Mouse (Mus musculus) intestine, postnatal 0 days (tissue): ENCODE results near the gene Nkx2-3. TPM values are rescaled to one million over a fixed set of nuclear protein-coding genes. Genes with fewer than 3 reads are reported as not detected.
A peak's percentile ranks its signal among the peaks of the same experiment; 100 is the strongest.

Source experiments
- ATAC-seq: fragments of 200-750 bp; cut with Nextera tagmentation; 2 replicates; pipeline ENCODE4 v1.8.0; 2017; ENCODE audit warnings: mild to moderate bottlenecking, moderate TSS enrichment, moderate library complexity
- H3K27ac ChIP-seq: fragments of 300-500 bp; sonication (generic); 2 replicates; pipeline ENCODE4 v1.5.1; 2014; ENCODE audit warnings: mild to moderate bottlenecking, low read depth, low read length, moderate library complexity
- H3K27me3 ChIP-seq: fragments of 300-500 bp; sonication (generic); replicated peaks from 2 replicates; pipeline ENCODE4 v1.6.1; 2014; ENCODE audit warnings: low read length, mixed read lengths; ENCODE audit not compliant: control insufficient read depth, insufficient read depth
- H3K36me3 ChIP-seq: fragments of 300-500 bp; sonication (generic); 2 replicates; pipeline ENCODE4 v1.6.1; 2014; ENCODE audit warnings: mild to moderate bottlenecking, moderate library complexity; ENCODE audit not compliant: control insufficient read depth, insufficient read depth
- H3K4me1 ChIP-seq: fragments of 300-500 bp; sonication (generic); replicated peaks from 2 replicates; pipeline ENCODE4 v1.6.1; 2014; ENCODE audit warnings: antibody characterized with exemption, low read length, mixed read lengths; ENCODE audit not compliant: control insufficient read depth, insufficient read depth
- H3K4me2 ChIP-seq: fragments of 300-500 bp; sonication (generic); replicated peaks from 2 replicates; pipeline ENCODE4 v1.6.1; 2014; ENCODE audit warnings: low read depth, mild to moderate bottlenecking, moderate library complexity
- H3K4me3 ChIP-seq: fragments of 300-500 bp; sonication (generic); 2 replicates; pipeline ENCODE4 v1.5.1; 2014; ENCODE audit warnings: low read depth, low read length
- H3K9ac ChIP-seq: fragments of 300-500 bp; sonication (generic); 2 replicates; pipeline ENCODE4 v1.6.1; 2014; ENCODE audit warnings: mild to moderate bottlenecking, low read depth, low read length
- H3K9me3 ChIP-seq: fragments of 300-500 bp; sonication (generic); 2 replicates; pipeline ENCODE4 v1.6.1; 2016; ENCODE audit warnings: mixed run types; ENCODE audit not compliant: control insufficient read depth
- CTCF ChIP-seq: sonication (generic); IDR thresholded peaks from 2 replicates; pipeline ENCODE4 v1.5.1; 2016; ENCODE audit warnings: low read depth, mild to moderate bottlenecking, control low read depth, antibody characterized with exemption, moderate library complexity
- WGBS: fragments of 180-500 bp; shearing (Covaris S2); extraction: QIAGEN DNeasy Blood & Tissue Kit; methylation state at CpG from one replicate; pipeline ENCODE4 v1.1.7; 2014; 5-methylcytosine and 5-hydroxymethylcytosine counted together
- polyA plus RNA-seq: library from polyadenylated mRNA; unstranded; fragments of >200 nt; fragmentation: Nextera tagmentation; extraction: Ambion mirVana; gene quantifications from 2 replicates; pipeline ENCODE4 v1.2.1, GENCODE M21; 2015

The Nkx2-3 gene
- polyA plus RNA-seq, 1 experiment from 2014 or later = 54.3 TPM

DNA sequence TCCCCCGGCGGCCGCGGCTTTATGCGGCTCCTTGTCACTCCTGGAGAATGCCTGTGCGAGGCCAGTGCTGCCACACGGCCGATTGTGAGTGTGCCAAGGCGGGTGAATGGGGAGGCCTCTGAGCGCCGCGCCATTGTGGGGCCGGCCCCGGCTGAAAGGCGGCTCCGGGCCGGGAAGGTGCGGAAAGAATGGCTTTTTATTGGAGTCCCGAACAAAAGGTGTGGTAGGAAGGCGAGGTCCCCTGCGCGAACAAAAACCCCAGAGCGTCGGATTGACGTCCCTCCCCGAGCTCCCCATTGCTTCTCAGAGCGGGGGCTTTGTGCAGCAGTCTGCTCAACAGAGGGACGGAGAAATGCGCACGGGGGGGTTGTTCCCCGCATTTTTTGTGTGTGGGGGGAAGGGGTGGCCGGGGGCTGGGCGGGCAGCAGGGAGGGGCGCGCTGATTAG, 4.3 kb downstream of the Nkx2-3 start:
- H3K27me3 ChIP-seq = peaks cover 80% of the 10 kb centered on the region
- H3K4me2 ChIP-seq = peak overlapping the region; percentile 75
- H3K36me3 ChIP-seq = 0 out of 2 replicates have a peak, but pooled peaks cover 7% of the 10 kb centered on the region
- peak; percentile 6; the same call in 1 of the 2 replicates for ATAC-seq
- TF ChIP-seq CTCF = no peak
- peak overlapping the region; percentile 54 for H3K4me3 ChIP-seq
- 0 out of 2 replicates have a peak, but pooled peaks cover 3% of the 10 kb centered on the region for H3K4me1 ChIP-seq
- H3K9me3 ChIP-seq = no peaks in the 10 kb centered on the region
- H3K27ac ChIP-seq = no peak overlapping the region
- under 1% methylated on average over 31 of the region's 35 CpGs for WGBS
- peak overlapping the region; percentile 65 for H3K9ac ChIP-seq

DNA sequence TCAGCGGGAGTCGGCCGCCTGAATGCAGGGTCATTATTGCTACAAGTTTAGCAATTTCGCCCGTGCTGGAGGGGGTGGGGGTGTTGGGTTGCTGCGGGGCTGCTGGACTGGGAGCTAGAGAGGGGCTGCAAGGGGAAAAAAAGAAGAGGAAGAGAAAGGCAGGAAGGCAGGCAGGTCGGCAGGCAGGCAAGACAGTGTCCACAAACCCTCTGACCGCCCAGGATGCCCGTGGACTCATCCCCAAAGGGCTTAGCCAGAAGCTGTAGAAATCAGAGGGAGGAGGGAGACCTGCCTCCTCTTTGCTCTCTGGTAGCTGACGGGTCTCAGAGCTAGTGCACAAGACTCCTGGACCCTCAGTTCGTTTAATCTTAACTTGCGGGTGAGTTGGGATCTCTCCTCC, 4.8 kb downstream of the Nkx2-3 start:
- 4% methylated on average over 12 of the region's 12 CpGs for WGBS
- H3K27ac ChIP-seq = no peak overlapping the region
- H3K9ac ChIP-seq = peak overlapping the region; percentile 65
- TF ChIP-seq CTCF = no peak
- H3K36me3 ChIP-seq = 0 out of 2 replicates have a peak, but pooled peaks cover 7% of the 10 kb centered on the region
- peak overlapping the region; percentile 54 for H3K4me3 ChIP-seq
- H3K27me3 ChIP-seq = peaks cover 80% of the 10 kb centered on the region
- peak overlapping the region; percentile 75 for H3K4me2 ChIP-seq
- H3K4me1 ChIP-seq = 0 out of 2 replicates have a peak, but pooled peaks cover 3% of the 10 kb centered on the region
- no peak for ATAC-seq
- H3K9me3 ChIP-seq = no peaks in the 10 kb centered on the region

DNA sequence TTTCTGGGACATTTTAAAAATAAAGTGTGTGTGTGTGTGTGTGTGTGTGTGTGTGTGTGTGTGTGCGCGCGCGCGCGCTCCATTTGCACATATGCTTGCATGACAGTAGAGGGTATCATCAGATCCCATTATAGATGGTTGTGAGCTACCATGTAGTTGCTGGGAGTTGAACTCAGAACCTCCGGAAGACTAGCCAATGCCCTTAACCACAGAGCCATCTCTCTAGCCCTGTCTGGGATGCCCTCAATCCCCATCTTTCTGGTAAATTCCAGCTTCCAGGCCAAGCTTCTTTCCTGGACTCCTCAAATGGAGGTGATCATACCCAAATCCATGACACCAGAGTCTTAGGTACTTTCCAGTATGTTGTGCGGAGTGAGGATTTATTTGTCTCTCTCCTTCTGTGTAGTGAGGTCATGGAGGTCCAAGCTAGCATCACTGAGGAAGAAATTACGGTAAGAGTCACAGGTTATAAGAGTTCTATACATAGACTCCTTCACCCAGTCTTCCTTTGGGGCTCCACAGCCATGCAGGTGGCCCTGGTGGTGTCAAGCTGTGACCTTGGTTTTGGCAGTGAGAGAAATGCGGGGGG, 5.7 kb downstream of the Nkx2-3 start:
- Histone ChIP-seq H3K4me1 (0 out of 2 replicates have a peak, but pooled peaks cover 3% of the 10 kb centered on the region), H3K4me2 (peak overlapping the region; percentile 75), H3K27me3 (peaks cover 76% of the 10 kb centered on the region), H3K9me3 (no peaks in the 10 kb centered on the region), H3K36me3 (0 out of 2 replicates have a peak, but pooled peaks cover 7% of the 10 kb centered on the region), H3K4me3 (peak overlapping the region; percentile 54; the same call in 1 of the 2 replicates), H3K9ac (peak overlapping the region; percentile 7; the same call in 1 of the 2 replicates), H3K27ac (no peak overlapping the region; the same call in 1 of the 2 replicates)
- no peak for TF ChIP-seq CTCF
- ATAC-seq = no peak
- WGBS = 41% methylated on average over 10 of the region's 10 CpGs

DNA sequence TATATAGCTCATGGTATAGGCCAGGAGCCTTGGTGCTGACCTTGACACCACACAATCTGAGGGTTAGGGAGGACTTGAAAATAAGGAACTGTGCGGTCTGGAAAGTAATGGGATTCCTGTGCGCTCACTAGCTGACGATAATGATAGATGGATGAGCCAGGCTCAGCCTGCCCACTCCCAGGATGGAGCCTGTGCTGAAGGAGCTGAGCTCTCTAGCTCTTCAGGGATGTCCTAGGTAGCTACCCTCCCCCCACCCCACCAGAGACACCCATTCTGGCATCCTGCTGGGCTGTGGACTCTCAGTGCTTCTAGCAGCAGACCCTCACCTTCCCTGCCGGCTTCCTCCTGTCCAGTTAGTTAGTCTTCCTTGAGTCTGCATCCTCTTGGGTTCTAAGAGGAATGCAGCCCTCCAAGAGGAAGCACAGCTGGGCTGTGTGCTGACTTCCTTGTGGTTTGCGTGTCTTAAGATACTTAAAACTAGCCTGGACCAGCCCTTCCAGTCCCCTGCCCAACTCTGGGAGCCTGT, 6.4 kb downstream of the Nkx2-3 start:
- no peak for ATAC-seq
- Histone ChIP-seq H3K9me3 (no peaks in the 10 kb centered on the region), H3K9ac (no peak overlapping the region), H3K4me3 (no peak overlapping the region), H3K27ac (no peak overlapping the region; the same call in 1 of the 2 replicates), H3K4me1 (0 out of 2 replicates have a peak, but pooled peaks cover 3% of the 10 kb centered on the region), H3K4me2 (peak overlapping the region; percentile 75), H3K27me3 (peaks cover 76% of the 10 kb centered on the region), H3K36me3 (0 out of 2 replicates have a peak, but pooled peaks cover 7% of the 10 kb centered on the region)
- 13% methylated on average over 5 of the region's 5 CpGs for WGBS
- TF ChIP-seq CTCF = no peak

DNA sequence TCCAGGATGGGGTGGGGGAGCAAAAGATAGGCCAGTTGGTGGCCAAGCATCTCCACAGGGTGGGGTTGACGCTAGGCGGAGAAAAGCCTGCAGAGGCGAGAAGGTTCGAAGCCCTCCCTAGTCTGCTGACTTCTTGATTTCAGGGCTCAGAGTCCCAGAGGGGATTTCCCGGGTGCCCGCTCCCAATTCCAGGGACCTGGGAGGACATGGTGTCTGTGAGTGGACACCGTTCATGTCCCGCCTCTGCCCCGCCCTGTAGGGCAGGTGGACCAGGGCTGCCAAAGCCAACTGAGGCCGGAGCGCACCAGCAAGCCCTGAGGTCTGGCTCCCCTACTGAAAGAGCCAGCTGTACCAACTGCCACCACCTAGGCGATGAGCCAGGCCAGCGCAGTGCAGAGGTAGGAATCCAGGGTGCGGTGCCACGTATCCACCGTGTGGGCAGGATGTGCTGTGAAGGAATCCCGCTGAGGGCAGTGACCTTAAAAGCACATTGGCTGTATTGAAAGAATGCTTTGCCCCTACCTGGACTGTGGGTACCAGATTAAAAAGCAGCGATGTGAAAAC, 7.9 kb downstream of the Nkx2-3 start:
- Histone ChIP-seq H3K9me3 (no peaks in the 10 kb centered on the region), H3K27ac (no peak overlapping the region), H3K4me2 (no peak overlapping the region), H3K9ac (no peak overlapping the region), H3K36me3 (0 out of 2 replicates have a peak, but pooled peaks cover under 1% of the 10 kb centered on the region), H3K27me3 (peaks cover 74% of the 10 kb centered on the region), H3K4me1 (0 out of 2 replicates have a peak, but pooled peaks cover 1% of the 10 kb centered on the region), H3K4me3 (no peak overlapping the region)
- ATAC-seq = no peak
- 39% methylated on average over 18 of the region's 18 CpGs for WGBS
- TF ChIP-seq CTCF = no peak

DNA sequence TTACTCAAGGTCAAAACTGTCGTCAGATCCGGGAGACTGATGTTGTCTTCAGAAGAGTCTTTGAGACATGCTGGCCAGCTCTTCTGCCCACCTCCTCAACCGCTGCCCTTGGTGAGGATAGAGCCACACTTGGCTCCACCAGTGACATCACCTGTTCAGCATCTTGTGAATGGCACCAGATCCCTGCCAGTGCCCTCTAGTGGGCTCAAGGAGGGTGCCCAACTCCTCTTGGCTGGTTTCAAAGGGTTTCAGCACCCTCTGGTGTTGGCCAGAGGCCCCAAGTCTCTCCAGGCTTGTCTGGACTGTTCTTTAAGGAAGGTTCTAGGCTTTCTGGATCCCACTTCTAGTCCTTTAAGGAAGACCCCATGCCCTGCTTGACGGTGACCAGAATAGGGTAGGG, 11.8 kb downstream of the Nkx2-3 start:
- Histone ChIP-seq H3K27ac (no peak overlapping the region), H3K4me2 (no peak overlapping the region), H3K9ac (no peak overlapping the region), H3K4me3 (no peak overlapping the region), H3K36me3 (no peaks in the 10 kb centered on the region), H3K4me1 (no peaks in the 10 kb centered on the region), H3K9me3 (no peaks in the 10 kb centered on the region), H3K27me3 (peaks cover 48% of the 10 kb centered on the region)
- 44% methylated on average over 4 of the region's 4 CpGs for WGBS
- 0 out of 2 replicates have a peak, but pooled peaks have one; percentile 39 for ATAC-seq
- peak; percentile 98 for TF ChIP-seq CTCF
